Mouse (Mus musculus) G1E (cell line): Measurements from ENCODE around the gene Lsm12.

Experiments used
- CTCF ChIP-seq: IDR thresholded peaks from 2 replicates; pipeline ENCODE4 v1.5.1; 2012; ENCODE audit warnings: low read depth, low read length, inconsistent platforms, mixed read lengths
- GATA1 ChIP-seq: IDR thresholded peaks from 2 replicates; pipeline ENCODE4 v1.6.1; 2012; ENCODE audit warnings: borderline replicate concordance, low read length, inconsistent platforms, mixed read lengths
- TAL1 ChIP-seq: conservative IDR thresholded peaks from 2 replicates; pipeline ENCODE4 v1.6.1; 2012; ENCODE audit warnings: low read depth, low read length, inconsistent platforms, mixed read lengths

DNA sequence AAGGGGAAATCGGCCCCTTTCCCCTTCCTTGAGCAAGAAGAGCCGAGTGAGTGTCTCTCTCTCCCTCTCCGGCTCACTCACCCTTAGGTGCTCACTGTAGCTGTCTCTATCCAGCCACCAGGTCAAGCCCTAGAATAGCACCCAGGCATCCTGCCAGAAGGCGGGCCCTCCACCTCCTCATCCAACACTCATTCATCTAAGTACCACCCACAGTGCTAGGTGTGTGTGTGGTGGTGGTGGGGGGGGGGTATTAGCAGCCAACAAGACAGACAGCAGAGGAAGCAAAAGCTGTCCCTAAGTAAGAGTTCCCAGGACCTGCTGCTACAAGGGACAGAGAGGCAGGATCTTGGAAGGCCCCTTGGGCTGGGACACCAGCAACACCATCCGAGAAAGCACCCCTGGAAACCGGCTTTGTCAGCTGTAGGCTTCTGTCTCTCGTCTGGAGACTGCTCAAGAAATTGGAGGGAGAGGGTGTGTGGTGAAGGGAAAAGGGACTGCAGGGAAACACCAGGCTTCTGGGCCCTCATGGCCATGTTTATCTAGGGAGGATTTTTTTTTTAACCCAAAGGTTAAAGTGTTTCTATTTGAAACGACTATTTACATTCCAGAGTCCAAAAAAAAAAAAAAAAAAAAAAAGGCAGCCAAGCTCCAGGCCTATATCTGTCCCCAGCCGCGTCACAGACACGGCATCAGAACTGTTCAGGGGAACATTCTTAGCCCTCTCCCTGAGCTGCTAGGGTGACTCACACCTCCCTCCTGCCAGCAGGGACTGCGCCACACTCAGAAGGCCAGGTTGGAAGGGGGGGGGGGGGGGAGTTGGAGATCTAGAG lies 31.2 kb upstream of the Lsm12 start:
- TF ChIP-seq TAL1 (no peak), CTCF (no peak), GATA1 (no peak)
